Mouse (Mus musculus): Measurements from ENCODE around the gene Stxbp2.

Stxbp2 gene

DNA sequence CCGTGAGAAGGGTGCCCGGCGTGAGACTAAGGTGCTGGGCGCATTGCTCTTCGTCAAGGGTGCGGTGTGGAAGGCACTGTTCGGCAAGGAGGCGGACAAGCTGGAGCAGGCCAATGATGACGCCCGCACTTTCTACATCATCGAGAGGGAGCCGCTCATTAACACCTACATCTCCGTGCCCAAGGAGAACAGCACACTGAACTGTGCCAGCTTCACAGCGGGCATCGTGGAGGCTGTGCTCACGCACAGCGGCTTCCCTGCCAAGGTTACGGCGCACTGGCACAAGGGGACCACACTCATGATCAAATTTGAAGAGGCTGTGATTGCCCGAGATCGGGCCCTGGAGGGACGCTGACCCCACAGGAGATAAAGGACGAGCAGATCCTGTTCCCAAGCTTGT, 48.5 kb downstream of the Stxbp2 start:
- intact Hi-C loops (cut with DNase I), result loop anchor here (10.0 kb wide), 1 partner anchor 514 kb away; no protein-coding TSS in a partner anchor

DNA sequence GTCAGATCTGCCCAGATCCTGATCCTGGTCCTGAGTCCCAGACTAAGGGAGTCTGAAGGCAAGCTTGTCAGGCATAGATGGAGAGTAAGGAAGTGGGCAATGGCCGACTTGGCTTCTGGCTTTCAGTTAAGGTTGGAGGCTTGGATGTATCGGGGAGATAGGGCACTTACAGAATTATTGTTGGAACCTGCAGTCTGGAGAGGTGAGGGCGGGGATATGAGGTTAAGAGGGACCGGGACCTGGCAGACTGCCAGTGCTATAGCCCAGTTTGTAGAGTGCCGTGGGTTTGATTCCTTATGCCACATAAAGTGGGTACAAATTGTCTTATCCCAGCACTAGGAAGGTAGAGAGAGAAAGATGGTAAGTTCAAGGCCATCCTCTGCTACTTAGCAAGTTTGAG, 48.9 kb downstream of the Stxbp2 start:
- intact Hi-C loops (cut with DNase I), result loop anchor here (10.0 kb wide), 1 partner anchor 515 kb away; no protein-coding TSS in a partner anchor

DNA sequence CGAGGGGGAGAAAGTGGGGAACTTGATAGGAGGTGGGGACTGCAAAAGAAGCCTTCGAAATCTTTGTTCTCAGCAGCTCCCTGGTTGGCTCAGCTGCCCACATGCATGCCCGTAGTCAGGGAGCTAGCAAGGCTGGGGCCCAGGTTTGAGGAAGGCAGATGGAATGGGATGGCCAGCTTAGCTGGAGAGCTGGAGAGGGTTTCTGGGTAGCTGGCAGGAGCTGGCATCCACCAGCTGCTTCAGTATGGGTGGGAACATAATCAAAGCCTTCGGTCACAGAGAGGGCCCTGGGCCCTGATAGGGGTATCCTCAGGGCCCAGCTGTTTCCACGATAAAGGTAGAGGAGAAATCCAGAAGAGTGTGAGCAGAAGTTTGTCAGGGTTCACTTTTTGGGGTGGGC, 51.7 kb downstream of the Stxbp2 start:
- intact Hi-C loops (cut with DNase I), result no loop called here

DNA sequence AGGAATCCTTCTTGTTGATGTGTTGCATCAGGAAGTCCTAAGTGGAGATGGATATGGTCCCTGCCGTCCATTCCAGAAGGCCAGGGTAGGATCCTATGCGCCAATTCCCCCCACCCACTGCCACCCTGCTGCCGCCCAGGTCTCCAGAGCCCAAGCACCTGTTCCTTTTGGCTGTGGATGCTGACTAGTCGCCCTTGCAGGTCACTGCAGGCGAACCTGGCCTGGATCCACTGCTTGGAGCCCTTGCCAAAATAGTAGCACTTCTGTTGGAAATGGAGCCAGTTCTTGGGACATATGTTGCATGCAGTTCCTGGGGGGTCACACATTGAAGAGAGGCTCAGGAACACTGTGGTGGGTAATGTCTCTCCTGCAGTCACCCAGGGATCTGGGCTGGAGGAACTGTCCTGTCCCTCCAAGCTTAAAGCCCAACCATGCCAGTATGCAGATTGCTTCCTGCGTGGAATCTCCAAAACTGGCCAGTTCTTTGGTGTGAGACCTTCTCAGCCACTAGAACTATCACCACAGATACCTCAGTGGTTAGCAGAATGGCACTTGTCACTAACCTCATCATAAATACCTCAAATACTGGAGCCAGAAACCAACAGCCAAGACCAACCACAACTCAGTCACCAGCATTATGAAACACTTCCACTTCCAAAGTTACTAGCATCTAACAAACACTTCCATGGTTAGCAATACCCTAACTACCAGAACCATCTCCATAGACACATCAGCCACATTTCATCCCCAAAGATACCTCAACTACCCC, 52.8 kb downstream of the Stxbp2 start:
- intact Hi-C loops (cut with DNase I), result no loop called here

DNA sequence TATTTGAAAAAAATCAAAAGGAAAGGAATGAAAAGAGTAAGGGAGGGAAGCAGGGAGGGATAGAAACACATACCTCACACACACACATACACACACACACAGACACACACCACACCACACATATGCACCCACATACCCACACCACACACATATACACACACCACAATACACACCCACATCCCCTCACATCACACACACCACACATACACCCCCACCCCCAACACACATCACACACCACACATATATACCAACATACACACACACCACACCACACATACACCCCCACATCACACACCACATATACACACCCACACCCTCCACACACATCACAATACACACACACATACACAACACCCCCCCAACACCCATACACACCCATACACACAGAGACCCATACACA, 53.8 kb downstream of the Stxbp2 start:
- intact Hi-C loops (cut with DNase I), result no loop called here

DNA sequence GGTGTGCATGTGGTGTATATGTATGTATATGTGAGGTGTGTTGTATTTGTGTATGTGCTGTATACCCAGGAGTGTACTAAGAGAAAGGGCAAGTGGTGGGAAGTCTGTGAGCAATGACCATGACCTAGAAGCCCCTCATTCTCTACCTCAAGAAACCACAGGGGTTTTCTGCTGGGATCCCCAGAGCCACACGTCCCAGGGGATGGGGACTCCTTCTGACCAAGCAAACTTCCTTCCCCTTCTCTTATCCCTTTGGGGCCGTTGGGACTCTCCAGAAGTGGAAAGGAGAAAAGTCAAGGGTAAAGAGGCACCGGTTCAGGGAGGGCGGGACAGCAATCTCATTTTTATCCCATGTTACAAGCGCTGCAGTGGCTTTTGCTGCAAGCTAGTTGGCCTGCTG, 54.7 kb downstream of the Stxbp2 start:
- intact Hi-C loops (cut with DNase I), result no loop called here

DNA sequence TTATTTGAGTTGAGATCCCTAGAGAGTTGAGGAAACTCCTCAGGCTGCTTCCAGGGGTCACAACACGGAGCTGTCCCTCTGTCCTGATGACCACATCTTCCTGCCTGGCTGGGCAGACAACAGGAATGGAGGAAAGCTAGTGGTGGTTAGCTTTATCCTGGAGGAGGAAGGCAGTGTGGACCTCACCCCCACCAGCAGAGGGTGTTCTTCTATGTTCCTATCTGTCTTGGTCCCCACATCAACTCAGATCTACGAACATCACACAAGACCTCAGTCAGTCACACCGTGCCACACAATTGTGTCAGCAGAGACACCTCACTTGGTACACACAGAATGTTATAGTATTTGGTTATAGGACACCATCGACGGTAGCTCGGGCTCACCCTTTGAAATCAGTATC, 56.8 kb downstream of the Stxbp2 start:
- intact Hi-C loops (cut with DNase I), result no loop called here

DNA sequence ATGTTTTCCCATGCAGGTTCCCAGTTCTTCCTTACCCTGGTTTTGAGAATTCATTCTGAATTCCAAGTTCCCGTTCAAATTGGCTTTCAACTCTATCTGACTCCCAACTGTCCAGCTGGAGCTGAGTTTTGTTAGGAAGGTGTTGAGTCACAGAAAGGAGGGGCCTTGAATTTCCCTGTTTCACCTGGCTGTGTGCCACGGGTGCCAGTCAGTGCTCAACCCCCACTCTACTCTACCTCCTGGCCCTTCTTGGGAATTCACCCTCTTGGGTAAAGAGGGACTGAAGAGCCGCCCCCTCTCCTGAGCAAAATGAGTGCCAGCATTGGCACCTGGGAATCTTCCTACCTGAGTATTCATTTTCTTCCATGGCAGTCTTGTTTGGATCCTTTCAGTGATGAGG, 60.0 kb downstream of the Stxbp2 start:
- intact Hi-C loops (cut with DNase I), result no loop called here

Measured in adrenal gland (tissue).